Mouse (Mus musculus) CD8-positive naive resting alpha-beta T cell, adult 57 days (primary cell): ENCODE data around the gene Olfr653. TPM values are rescaled to one million over a fixed set of nuclear protein-coding genes. Genes with fewer than 3 reads are reported as not detected.

ENCODE experiments used
- total RNA-seq: library from RNA; stranded (reverse); gene quantifications from one replicate; pipeline ENCODE4 v1.2.4, GENCODE M21; 2023

The Olfr653 gene
- total RNA-seq: not detected

DNA sequence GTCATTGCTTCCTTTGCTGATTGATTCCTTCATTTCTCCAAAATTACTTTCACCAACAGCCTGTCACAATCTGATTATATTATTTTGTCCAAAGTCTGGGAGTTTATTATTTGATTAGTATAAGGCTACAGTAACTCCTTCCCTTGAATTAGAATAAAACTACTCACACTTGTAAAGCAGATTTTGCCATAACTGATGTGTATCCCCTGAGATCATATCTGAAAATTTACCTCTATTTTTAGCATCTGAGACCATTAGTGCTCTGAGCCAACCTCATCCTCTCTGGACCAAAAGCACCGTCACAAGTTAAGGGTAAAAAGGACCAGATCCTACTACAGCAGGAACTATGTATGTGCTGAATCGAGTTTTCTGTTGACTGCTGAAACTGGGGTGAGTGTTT lies at the start of gene Olfr653:
Gene Olfr653, plus strand, starts transcription at position 301 of the 400 bp plus-strand sequence.

DNA sequence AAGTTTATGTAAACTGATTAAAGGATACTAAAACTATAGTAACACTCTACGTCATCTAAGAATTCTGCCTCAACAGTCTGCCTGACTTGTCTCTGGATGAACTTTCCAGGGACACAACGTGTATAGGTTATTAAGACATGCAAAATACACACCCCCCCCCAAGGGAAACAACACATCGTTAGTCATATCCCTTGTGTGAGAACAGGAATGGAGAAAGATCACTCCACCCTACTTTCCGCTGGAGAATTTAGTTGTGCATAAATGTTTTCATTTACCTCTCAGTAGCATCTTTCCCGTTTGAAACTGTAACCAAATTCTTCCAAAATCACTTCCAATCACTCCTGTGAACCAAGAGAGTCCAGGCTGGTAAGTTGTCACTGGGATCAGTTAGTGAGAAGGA lies 27.3 kb upstream of the Olfr653 start, which contains the start of gene Olfr651:
Gene Olfr651, plus strand, starts transcription at position 301 of the 400 bp plus-strand sequence.

DNA sequence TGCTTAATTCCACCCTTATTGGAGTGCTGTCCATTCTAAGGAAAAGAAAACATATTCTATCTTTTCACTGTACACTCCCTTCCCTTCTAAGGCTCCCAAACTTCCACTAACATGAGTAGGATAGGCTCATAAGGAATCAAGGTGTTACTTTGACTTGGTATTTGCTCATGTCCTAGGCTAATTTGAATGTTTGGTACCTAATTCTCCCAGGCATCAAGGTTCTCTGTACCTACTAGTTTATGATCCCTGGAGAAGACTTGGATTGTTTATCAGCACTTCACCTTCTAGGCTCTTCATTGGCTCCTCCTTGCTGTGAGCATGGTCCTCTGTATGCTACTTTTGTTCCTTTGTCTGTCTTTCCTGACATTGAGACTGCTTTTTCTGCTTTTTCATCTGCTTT lies 16.5 kb upstream of the Olfr653 start, which contains the start of gene Olfr652:
Gene Olfr652, plus strand, starts transcription at position 301 of the 400 bp plus-strand sequence.

DNA sequence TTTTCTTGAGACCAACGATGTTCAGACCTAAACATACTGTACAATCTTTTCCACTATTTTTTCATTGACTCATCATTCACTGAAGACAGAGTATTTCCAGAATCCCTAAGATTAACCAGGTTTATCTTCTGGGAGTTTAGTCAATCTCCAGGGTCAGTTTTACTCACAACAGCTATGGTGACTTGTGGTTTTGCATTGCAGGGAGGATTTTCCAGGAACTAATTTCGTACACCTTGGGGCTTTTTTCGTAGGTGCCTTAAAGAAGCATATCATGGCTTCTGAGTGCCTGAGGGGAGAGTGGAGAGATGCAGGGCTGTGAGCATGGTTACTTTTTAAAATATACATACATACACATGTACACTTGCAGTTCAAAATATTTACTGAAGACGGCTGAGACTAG lies 9.6 kb downstream of the Olfr653 start, which contains the start of gene Olfr654:
Gene Olfr654, plus strand, starts transcription at position 301 of the 400 bp plus-strand sequence.

DNA sequence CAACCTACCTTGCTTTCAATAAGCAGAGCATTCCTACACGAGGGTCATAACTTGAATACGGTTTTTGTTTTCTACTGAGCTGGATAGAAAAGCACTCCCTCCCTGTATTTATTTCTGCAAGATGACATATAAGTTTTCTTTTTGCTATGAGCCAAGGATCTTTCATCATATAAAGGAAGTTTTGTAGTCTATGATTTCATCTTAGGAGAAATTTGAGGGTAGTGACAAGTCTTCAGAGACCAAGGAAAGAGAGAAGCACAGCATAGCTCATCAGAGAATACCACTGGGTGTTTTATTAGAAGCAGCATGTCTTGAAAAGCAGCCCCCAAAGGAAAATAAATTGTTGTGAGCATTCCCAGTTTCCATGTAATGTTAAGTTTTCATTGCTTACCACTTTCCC lies 24.6 kb downstream of the Olfr653 start, which contains the start of gene Olfr655:
Gene Olfr655, minus strand, starts transcription at position 101 of the 400 bp plus-strand sequence.

DNA sequence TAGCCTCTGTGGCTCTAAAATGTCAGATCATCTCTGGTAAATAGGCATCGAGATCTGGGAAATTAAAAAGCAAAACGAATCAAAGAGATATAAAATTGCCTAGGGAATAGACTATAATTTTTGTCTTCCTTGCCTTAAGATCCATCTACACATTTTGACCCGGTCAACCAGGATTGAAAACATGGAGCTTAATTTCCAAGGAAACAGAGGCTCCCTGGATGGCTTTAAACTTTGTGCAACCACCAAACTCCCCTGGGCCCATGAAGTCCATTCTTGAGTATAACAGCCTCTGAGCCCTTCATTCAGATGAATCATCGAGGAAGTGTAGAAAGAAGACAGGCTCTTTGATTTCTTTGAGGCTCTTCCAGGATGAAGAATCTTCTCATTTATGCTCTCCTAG lies 36.5 kb downstream of the Olfr653 start, which contains the start of gene Olfr656:
Gene Olfr656, plus strand, starts transcription at position 301 of the 400 bp plus-strand sequence.

DNA sequence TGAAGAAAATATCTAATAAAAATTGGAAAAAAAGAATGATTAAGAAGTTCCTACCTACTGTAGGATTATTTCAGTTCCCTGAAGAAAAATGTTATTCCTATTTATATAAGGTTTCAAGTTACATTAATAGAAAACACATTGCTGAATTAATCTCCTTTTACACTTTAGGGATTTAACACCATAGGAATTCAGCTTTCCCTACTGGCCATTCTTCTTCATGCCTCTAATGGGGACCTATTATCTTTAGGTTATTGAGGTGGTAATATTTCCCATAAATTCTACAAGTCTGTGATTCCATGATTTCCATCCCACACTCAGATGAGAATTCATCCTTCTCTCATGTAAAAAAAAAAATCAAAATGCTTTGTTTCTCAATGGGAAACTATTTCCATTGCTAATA lies 47.4 kb downstream of the Olfr653 start, which contains the start of gene Olfr657:
Gene Olfr657, plus strand, starts transcription at position 301 of the 400 bp plus-strand sequence.

Other genes with a start within 250 kb of the Olfr653 start
- gene Trim34b, start 247.8 kb upstream of the Olfr653 start, total RNA-seq: 2.1 TPM
- 42.5 TPM for gene Trim12c, start 224.0 kb upstream of the Olfr653 start, total RNA-seq
- 1.9 TPM for gene Trim30b, start 207.4 kb upstream of the Olfr653 start, total RNA-seq
- 9.8 TPM for gene Trim30c, start 176.5 kb upstream of the Olfr653 start, total RNA-seq
- gene Trim30a, start 112.1 kb upstream of the Olfr653 start, total RNA-seq: 73.6 TPM
- gene Trim30d, start 69.5 kb upstream of the Olfr653 start, total RNA-seq: 7.2 TPM
- not detected for gene Olfr651, start 27.2 kb upstream of the Olfr653 start, total RNA-seq
- gene Olfr652, start 16.4 kb upstream of the Olfr653 start, total RNA-seq: not detected
- gene Olfr654, start 9.7 kb downstream of the Olfr653 start, total RNA-seq: not detected
- 0.40 TPM for gene Olfr655, start 24.5 kb downstream of the Olfr653 start, total RNA-seq
- gene Olfr656, start 36.6 kb downstream of the Olfr653 start, total RNA-seq: not detected
- gene Olfr657, start 47.5 kb downstream of the Olfr653 start, total RNA-seq: not detected
- gene Olfr658, start 70.0 kb downstream of the Olfr653 start, total RNA-seq: not detected
- not detected for gene Olfr659, start 89.4 kb downstream of the Olfr653 start, total RNA-seq
- gene Olfr661, start 109.2 kb downstream of the Olfr653 start, total RNA-seq: not detected
- gene Usp17le, start 200.2 kb downstream of the Olfr653 start, total RNA-seq: not detected